Mouse (Mus musculus) liver, embryonic 13.5 days (tissue): ENCODE data around the gene Pcif1. TPM values are rescaled to one million over a fixed set of nuclear protein-coding genes. Genes with fewer than 3 reads are reported as not detected.

Experiments used
- ATAC-seq: fragments of 200-750 bp; cut with Nextera tagmentation; 2 replicates; pipeline ENCODE4 v1.8.0; 2017; ENCODE audit warnings: low read depth, mild to moderate bottlenecking, moderate number of reproducible peaks, moderate library complexity
- DNase-seq: peaks from one replicate; pipeline ENCODE4 v3.0.0; 2022
- H3K27ac ChIP-seq: fragments of 300-500 bp; sonication (generic); 2 replicates; pipeline ENCODE4 v1.5.1; 2015; ENCODE audit warnings: moderate library complexity, mild to moderate bottlenecking, inconsistent platforms
- H3K27me3 ChIP-seq: fragments of 300-500 bp; sonication (generic); 2 replicates; pipeline ENCODE4 v1.6.1; 2015; ENCODE audit warnings: mild to moderate bottlenecking, inconsistent platforms
- H3K36me3 ChIP-seq: fragments of 300-500 bp; sonication (generic); 2 replicates; pipeline ENCODE4 v1.6.1; 2015; ENCODE audit warnings: mild to moderate bottlenecking, inconsistent platforms
- H3K4me1 ChIP-seq: fragments of 300-500 bp; sonication (generic); replicated peaks from 2 replicates; pipeline ENCODE4 v1.6.1; 2015; ENCODE audit warnings: inconsistent platforms
- H3K4me2 ChIP-seq: fragments of 300-500 bp; sonication (generic); 2 replicates; pipeline ENCODE4 v1.6.1; 2015; ENCODE audit warnings: inconsistent platforms, mild to moderate bottlenecking, moderate library complexity
- H3K4me3 ChIP-seq: fragments of 300-500 bp; sonication (generic); replicated peaks from 2 replicates; pipeline ENCODE4 v1.5.1; 2015; ENCODE audit warnings: mild to moderate bottlenecking, inconsistent platforms
- H3K9ac ChIP-seq: fragments of 300-500 bp; sonication (generic); 2 replicates; pipeline ENCODE4 v1.6.1; 2015; ENCODE audit warnings: mild to moderate bottlenecking, inconsistent platforms
- H3K9me3 ChIP-seq: fragments of 300-500 bp; sonication (generic); replicated peaks from 2 replicates; pipeline ENCODE4 v1.6.1; 2016; ENCODE audit warnings: inconsistent platforms
- WGBS: fragments of 180-500 bp; shearing (Covaris S2); methylation state at CpG from one replicate; pipeline ENCODE4 v1.1.7; 2015; ENCODE audit not compliant: insufficient replicate concordance; 5-methylcytosine and 5-hydroxymethylcytosine counted together
- polyA plus RNA-seq: library from polyadenylated mRNA; unstranded; fragments of >200 nt; fragmentation: Nextera tagmentation; extraction: Ambion mirVana; gene quantifications from 2 replicates; pipeline ENCODE4 v1.2.1, GENCODE M21; 2015

Pcif1 gene
- polyA plus RNA-seq, 1 experiment from 2014 or later, result 48.3 TPM

DNA sequence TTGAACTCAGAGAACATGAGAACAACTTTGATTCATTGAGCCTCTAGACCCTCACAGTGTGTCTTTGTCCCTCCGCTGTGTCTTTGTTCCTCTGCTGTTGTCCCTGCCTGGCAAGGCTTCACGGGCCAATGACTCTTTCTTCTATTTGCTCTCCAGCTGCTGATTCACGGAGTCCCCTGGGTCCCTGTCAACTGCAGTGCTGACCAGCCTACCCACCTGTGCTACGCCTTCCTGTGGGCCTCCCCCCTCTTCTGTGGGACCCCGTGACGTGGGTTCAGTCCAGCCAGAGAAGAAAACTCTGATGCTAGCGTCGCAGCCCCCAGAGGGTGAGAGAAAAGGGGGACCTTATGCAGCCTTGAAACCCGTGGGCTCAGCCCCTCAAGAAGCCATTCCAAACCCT is 3.5 kb downstream of the Pcif1 start:
- H3K4me3 ChIP-seq, result no peak overlapping the region

GRCm38 (mm10) chr2:164885788-164886187 is 6.7 kb downstream of the Pcif1 start:
- DNase-seq (no peak), ATAC-seq (no peak)
- Histone ChIP-seq H3K27me3 (no peaks in the 10 kb centered on the region), H3K36me3 (peaks cover 82% of the 10 kb centered on the region), H3K27ac (no peak overlapping the region), H3K9me3 (no peaks in the 10 kb centered on the region), H3K4me1 (peaks cover 19% of the 10 kb centered on the region), H3K9ac (no peak overlapping the region), H3K4me3 (no peak overlapping the region), H3K4me2 (no peak overlapping the region)
- 83% methylated on average over 7 of the region's 7 CpGs for WGBS

More for the DNA sequence above, 3.5 kb downstream of the Pcif1 start:
- 82% methylated on average over 9 of the region's 9 CpGs for WGBS
- no peak for ATAC-seq
- H3K4me1 ChIP-seq, result peaks cover 29% of the 10 kb centered on the region
- H3K4me2 ChIP-seq, result no peak overlapping the region
- no peak overlapping the region for H3K27ac ChIP-seq
- no peak for DNase-seq
- H3K9ac ChIP-seq, result no peak overlapping the region
- no peaks in the 10 kb centered on the region for H3K27me3 ChIP-seq
- peaks cover 50% of the 10 kb centered on the region for H3K36me3 ChIP-seq
- no peaks in the 10 kb centered on the region for H3K9me3 ChIP-seq

GRCm38 (mm10) chr2:164886617-164887016 is 7.5 kb downstream of the Pcif1 start:
- H3K27me3 ChIP-seq, result no peaks in the 10 kb centered on the region
- no peak overlapping the region for H3K4me2 ChIP-seq
- H3K4me3 ChIP-seq, result no peak overlapping the region
- ATAC-seq (no peak), DNase-seq (no peak)
- H3K4me1 ChIP-seq, result peaks cover 11% of the 10 kb centered on the region
- 94% methylated on average over 10 of the region's 10 CpGs for WGBS
- peaks cover 90% of the 10 kb centered on the region for H3K36me3 ChIP-seq
- no peak overlapping the region for H3K27ac ChIP-seq
- no peak overlapping the region for H3K9ac ChIP-seq
- H3K9me3 ChIP-seq, result no peaks in the 10 kb centered on the region

DNA sequence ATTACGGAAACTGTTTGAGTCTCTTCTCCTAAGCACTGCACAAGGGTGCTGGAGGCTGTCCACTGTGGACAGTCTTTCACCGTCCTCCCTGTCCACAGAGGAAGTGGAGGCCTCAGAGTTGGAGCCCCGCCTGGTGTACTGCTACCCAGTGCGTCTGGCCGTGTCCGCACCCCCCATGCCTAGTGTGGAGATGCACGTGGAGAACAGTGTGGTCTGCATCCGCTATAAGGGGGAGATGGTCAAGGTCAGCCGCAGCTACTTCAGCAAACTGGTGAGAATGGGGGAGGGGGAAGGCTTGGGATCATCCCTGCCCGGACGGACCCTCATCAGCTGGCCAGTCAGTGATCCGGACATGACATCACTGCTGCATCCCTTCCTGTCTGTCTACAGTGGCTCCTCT is 9.9 kb downstream of the Pcif1 start:
- 79% methylated on average over 12 of the region's 12 CpGs for WGBS
- no peak for ATAC-seq

DNA sequence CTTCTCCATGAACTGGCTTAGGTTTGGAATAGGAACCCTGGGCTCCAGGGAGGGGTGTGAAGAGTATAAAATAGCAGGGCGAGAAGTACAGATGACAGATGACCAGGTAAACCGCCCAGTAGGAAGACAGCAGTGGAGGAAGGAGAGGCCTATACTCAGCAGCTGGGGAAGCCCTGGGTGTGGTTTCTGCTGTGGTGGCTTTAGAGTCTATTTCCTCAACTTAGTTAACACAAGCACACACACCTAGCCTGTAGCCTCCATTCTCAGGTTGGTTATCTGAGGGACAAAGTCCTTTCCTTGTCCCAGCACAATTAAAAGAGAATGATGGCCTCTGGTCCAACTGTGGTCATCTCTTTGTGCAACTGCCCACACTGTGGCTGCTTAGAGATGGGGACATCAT is 10.9 kb downstream of the Pcif1 start:
- no peaks in the 10 kb centered on the region for H3K9me3 ChIP-seq
- no peak overlapping the region for H3K4me2 ChIP-seq
- no peak for ATAC-seq
- DNase-seq, result no peak
- 70% methylated on average over 2 of the region's 2 CpGs for WGBS
- H3K27me3 ChIP-seq, result no peaks in the 10 kb centered on the region
- H3K4me1 ChIP-seq, result peaks cover 5% of the 10 kb centered on the region; the same call in 1 of the 2 replicates
- H3K36me3 ChIP-seq, result peaks cover 100% of the 10 kb centered on the region
- no peak overlapping the region for H3K4me3 ChIP-seq
- H3K9ac ChIP-seq, result no peak overlapping the region
- no peak overlapping the region for H3K27ac ChIP-seq

More for the DNA sequence above, 9.9 kb downstream of the Pcif1 start:
- no peaks in the 10 kb centered on the region for H3K27me3 ChIP-seq
- no peak overlapping the region for H3K4me2 ChIP-seq
- no peak overlapping the region for H3K9ac ChIP-seq
- no peak overlapping the region for H3K27ac ChIP-seq
- peaks cover 99% of the 10 kb centered on the region for H3K36me3 ChIP-seq
- no peak for DNase-seq
- no peaks in the 10 kb centered on the region for H3K9me3 ChIP-seq
- H3K4me1 ChIP-seq, result peaks cover 5% of the 10 kb centered on the region; the same call in 1 of the 2 replicates
- no peak overlapping the region for H3K4me3 ChIP-seq

DNA sequence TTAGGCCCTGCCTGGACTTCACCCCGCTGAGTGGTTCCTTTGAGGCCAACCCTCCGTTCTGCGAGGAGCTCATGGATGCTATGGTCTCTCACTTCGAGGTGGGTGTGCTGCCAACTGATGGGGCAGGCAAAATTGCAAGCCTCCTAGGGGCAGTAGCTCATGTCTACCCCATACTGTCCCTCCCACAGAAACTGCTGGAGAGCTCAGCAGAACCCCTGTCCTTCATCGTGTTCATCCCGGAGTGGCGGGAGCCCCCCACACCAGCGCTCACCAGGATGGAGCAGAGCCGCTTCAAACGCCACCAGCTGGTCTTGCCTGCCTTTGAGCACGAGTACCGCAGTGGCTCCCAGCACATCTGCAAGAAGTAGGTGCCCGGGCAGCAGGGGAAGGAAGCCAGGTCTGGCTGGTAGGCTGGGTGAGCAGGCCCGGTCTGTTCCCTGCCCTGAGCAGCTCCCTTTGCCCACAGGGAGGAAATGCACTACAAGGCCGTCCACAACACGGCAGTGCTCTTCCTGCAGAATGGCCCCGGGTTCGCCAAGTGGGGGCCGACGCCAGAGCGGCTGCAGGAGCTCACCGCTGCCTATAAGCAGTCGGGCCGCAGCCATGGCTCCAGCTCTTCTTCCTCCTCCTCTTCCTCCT is 11.4 kb downstream of the Pcif1 start:
- 84% methylated on average over 24 of the region's 24 CpGs for WGBS
- no peak overlapping the region for H3K9ac ChIP-seq
- no peak overlapping the region for H3K4me3 ChIP-seq
- ATAC-seq (no peak), DNase-seq (no peak)
- no peaks in the 10 kb centered on the region for H3K9me3 ChIP-seq
- H3K27ac ChIP-seq, result no peak overlapping the region
- H3K36me3 ChIP-seq, result peaks cover 100% of the 10 kb centered on the region
- H3K27me3 ChIP-seq, result no peaks in the 10 kb centered on the region
- H3K4me2 ChIP-seq, result no peak overlapping the region
- H3K4me1 ChIP-seq, result peaks cover 5% of the 10 kb centered on the region; the same call in 1 of the 2 replicates

- H3K36me3 ChIP-seq, result peaks cover 100% of the 10 kb centered on the region
- peaks cover 5% of the 10 kb centered on the region; the same call in 1 of the 2 replicates for H3K4me1 ChIP-seq
- no peak overlapping the region for H3K4me3 ChIP-seq
- no peaks in the 10 kb centered on the region for H3K27me3 ChIP-seq
- ATAC-seq (no peak), DNase-seq (no peak)
- no peak overlapping the region for H3K27ac ChIP-seq
- no peak overlapping the region for H3K4me2 ChIP-seq
- no peaks in the 10 kb centered on the region for H3K9me3 ChIP-seq
- H3K9ac ChIP-seq, result no peak overlapping the region
- 81% methylated on average over 13 of the region's 13 CpGs for WGBS
These were observed 12.1 kb downstream of the Pcif1 start for GRCm38 (mm10) chr2:164891056-164891834.

DNA sequence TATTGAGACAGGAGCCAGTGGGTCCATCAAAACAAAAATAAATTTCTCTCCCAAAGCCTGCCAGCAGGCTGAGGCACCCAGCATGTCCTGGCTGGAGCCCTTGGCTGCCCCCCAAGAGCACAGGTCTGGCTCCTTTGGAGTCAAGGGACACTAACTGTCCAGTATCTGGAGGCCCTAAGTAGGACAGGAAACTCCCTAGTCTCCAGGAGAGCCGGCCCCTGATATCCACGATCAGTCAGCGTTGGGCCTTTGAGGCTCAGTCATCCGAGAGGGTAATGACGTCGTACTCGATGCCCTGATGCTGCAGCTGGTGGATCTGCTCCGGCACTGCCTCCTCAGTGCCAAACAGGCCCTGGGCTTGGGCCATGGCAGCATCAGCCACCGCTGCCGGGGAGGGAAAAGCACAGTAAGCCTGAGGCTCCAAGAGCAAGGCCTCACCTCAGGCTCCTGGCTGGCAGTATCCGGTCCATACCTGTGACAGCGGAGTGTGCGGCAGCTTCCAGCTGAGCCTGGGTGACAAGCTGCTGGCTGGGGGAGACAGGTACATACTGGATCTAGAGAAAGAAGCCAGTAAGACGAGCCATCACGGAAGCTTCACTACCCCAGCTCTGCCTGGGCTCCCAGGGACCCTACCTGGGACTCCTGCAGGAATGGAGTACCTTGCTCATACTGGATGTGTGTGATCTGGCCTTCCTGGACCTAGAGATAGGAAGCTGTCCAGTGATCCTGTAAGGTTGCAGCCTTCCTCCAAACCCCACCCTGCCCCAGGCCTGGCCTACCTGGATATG is 13.0 kb downstream of the Pcif1 start:
- Histone ChIP-seq H3K27ac (no peak overlapping the region), H3K9ac (no peak overlapping the region), H3K4me2 (no peak overlapping the region), H3K4me1 (peaks cover 5% of the 10 kb centered on the region; the same call in 1 of the 2 replicates), H3K4me3 (no peak overlapping the region), H3K36me3 (peaks cover 100% of the 10 kb centered on the region), H3K9me3 (no peaks in the 10 kb centered on the region), H3K27me3 (no peaks in the 10 kb centered on the region)
- ATAC-seq (no peak), DNase-seq (no peak)
- 89% methylated on average over 15 of the region's 15 CpGs for WGBS

DNA sequence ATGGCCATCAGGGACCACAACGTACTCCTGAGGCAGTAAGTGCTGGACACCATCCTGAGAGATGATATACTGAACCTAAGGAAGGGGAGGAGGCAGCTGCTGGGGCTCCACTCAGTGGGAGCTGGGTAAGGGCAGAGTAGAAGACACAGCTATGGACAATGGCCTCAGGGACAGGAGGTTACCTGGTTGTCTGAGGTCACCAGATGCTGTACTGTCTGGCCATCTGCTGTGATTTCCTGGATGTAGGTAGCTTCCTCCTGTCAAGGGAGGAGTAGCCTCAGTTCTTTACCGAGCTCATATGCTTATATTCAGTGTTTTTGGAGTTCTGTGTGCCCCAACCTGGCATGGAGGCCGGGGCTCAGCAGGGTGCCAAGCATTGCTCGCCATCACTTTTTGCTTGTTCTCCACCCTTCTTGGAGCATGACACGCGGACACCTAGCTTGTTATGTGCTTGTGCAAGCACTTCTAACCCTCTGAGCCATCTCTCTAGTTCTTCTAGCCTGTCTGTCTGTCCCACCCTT is 13.7 kb downstream of the Pcif1 start:
- Histone ChIP-seq H3K9ac (no peak overlapping the region), H3K36me3 (peaks cover 100% of the 10 kb centered on the region), H3K9me3 (no peaks in the 10 kb centered on the region), H3K27me3 (no peaks in the 10 kb centered on the region), H3K4me2 (no peak overlapping the region), H3K4me1 (peaks cover 5% of the 10 kb centered on the region; the same call in 1 of the 2 replicates), H3K4me3 (no peak overlapping the region), H3K27ac (no peak overlapping the region)
- whole genome bisulfite sequencing, result 89% methylated on average over 6 of the region's 6 CpGs
- ATAC-seq, result no peak
- no peak for DNase-seq

DNA sequence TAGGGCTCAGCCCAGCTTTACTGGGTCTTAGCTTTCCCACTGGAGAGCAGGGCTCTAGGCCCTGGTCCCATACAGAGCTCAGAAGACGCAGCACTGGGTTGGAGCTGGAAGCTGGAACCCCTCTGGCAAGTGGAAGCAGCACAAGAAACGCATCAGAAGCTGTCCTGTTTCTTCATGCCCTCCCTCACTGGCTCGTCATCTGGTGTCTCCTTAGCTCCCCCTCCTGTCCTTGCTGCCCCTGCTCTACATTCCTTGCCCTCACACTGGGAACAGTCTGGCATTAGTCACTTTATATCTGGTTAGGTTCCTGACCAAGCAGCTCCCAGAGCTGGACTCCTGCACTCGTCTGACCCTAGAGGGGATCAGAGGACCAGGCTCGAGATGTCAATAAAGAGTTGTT is 14.9 kb downstream of the Pcif1 start:
- H3K4me3 ChIP-seq, result no peak overlapping the region
- H3K27ac ChIP-seq, result no peak overlapping the region
- H3K27me3 ChIP-seq, result no peaks in the 10 kb centered on the region
- no peaks in the 10 kb centered on the region for H3K9me3 ChIP-seq
- H3K9ac ChIP-seq, result no peak overlapping the region
- H3K4me2 ChIP-seq, result no peak overlapping the region
- 74% methylated on average over 5 of the region's 5 CpGs for WGBS
- DNase-seq (no peak), ATAC-seq (no peak)
- peaks cover 5% of the 10 kb centered on the region; the same call in 1 of the 2 replicates for H3K4me1 ChIP-seq
- peaks cover 100% of the 10 kb centered on the region for H3K36me3 ChIP-seq

GRCm38 (mm10) chr2:164894644-164895043 is 15.5 kb downstream of the Pcif1 start:
- DNase-seq (no peak), ATAC-seq (no peak)
- Histone ChIP-seq H3K4me1 (peaks cover 5% of the 10 kb centered on the region; the same call in 1 of the 2 replicates), H3K27ac (no peak overlapping the region), H3K9me3 (no peaks in the 10 kb centered on the region), H3K9ac (no peak overlapping the region), H3K36me3 (peaks cover 100% of the 10 kb centered on the region), H3K4me2 (no peak overlapping the region), H3K27me3 (no peaks in the 10 kb centered on the region), H3K4me3 (no peak overlapping the region)
- WGBS, result 81% methylated on average over 1 of the region's 1 CpGs
